Mouse (Mus musculus) R1 (cell line): Measurements from ENCODE around the gene Cpne8.

Source experiments
- DNase-seq: peaks from one replicate; pipeline ENCODE4 v3.0.0-alpha.2; 2018; ENCODE audit warnings: low read depth, low spot score

Cpne8 gene

GRCm38 (mm10) chr15:90678985-90679759 is at the start of gene Cpne8:
Gene Cpne8, minus strand, starts transcription at chr15:90679432.
- peak; percentile 56 for DNase-seq

GRCm38 (mm10) chr15:90717717-90718116 is 38.5 kb upstream of the Cpne8 start:
- peak; percentile 7 for DNase-seq

- no peak for DNase-seq
Observed at GRCm38 (mm10) chr15:90709296-90709695, 30.1 kb upstream of the Cpne8 start.

GRCm38 (mm10) chr15:90704314-90704713 is 25.1 kb upstream of the Cpne8 start:
- no peak for DNase-seq

- peak; percentile 9 for DNase-seq
Observed at GRCm38 (mm10) chr15:90703502-90704232, 24.4 kb upstream of the Cpne8 start.

GRCm38 (mm10) chr15:90686770-90687169 is 7.5 kb upstream of the Cpne8 start:
- peak; percentile 37 for DNase-seq

- peak; percentile 69 for DNase-seq
Observed at GRCm38 (mm10) chr15:90679760-90680579, 738 bp upstream of the Cpne8 start.

GRCm38 (mm10) chr15:90678488-90678887 is 744 bp downstream of the Cpne8 start:
- DNase-seq, result peak; percentile 21

GRCm38 (mm10) chr15:90669494-90669893 is 9.7 kb downstream of the Cpne8 start:
- no peak for DNase-seq

- DNase-seq, result no peak
Observed at GRCm38 (mm10) chr15:90666893-90667292, 12.3 kb downstream of the Cpne8 start.

GRCm38 (mm10) chr15:90664615-90665014 is 14.6 kb downstream of the Cpne8 start:
- no peak for DNase-seq

GRCm38 (mm10) chr15:90663631-90664030 is 15.6 kb downstream of the Cpne8 start:
- no peak for DNase-seq

- no peak for DNase-seq
Observed at GRCm38 (mm10) chr15:90660723-90661122, 18.5 kb downstream of the Cpne8 start.

- DNase-seq, result no peak
Observed at GRCm38 (mm10) chr15:90658053-90658452, 21.2 kb downstream of the Cpne8 start.

GRCm38 (mm10) chr15:90656521-90656920 is 22.7 kb downstream of the Cpne8 start:
- DNase-seq, result no peak

- no peak for DNase-seq
Observed at GRCm38 (mm10) chr15:90647011-90647577, 32.1 kb downstream of the Cpne8 start.

GRCm38 (mm10) chr15:90646326-90646725 is 32.9 kb downstream of the Cpne8 start:
- no peak for DNase-seq

GRCm38 (mm10) chr15:90645828-90646227 is 33.4 kb downstream of the Cpne8 start:
- DNase-seq, result no peak

GRCm38 (mm10) chr15:90624201-90624600 is 55.0 kb downstream of the Cpne8 start:
- no peak for DNase-seq

- DNase-seq, result no peak
Observed at GRCm38 (mm10) chr15:90622005-90622404, 57.2 kb downstream of the Cpne8 start.

- no peak for DNase-seq
Observed at GRCm38 (mm10) chr15:90619736-90620135, 59.5 kb downstream of the Cpne8 start.
